ENCODE assay signal across 12 mouse cellular contexts in the genomic region with DNA sequence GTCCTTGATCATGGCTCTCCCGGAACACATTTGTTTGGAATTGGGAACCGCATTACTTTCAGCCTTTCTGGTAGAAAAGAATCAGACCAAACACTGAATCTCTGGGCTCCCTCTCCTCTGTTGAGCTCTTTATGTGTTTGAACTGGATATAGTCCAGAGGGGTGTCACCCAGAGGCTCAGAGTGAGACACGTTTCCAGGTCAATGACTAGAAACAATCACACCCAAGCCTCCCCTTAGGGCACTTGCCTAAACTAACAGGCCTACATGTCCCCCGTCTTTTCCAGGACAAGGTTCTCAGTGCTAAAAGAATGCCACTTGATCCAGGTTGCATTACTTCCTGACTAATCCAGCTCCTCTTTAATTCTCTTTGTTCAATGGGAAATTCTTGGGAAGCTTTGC. TPM values are rescaled to one million over a fixed set of nuclear protein-coding genes. Genes with fewer than 3 reads are reported as not detected.
DNase-seq lines count a peak whose midpoint lies in the region; ATAC-seq and TF ChIP-seq lines count a peak whose summit lies in the region.
"Had no signal": no experiment of that assay in that cellular context is flagged by ENCODE, and none has a peak within 500 bp of the region (broad histone marks: within the 10 kb centered on the region; RNA-seq: fewer than 3 reads in every experiment).

No protein-coding gene starts in this region.

- H3K9ac ChIP-seq in neural tube, embryonic 13.5 days, result no peak overlapping the region
- H3K9ac ChIP-seq in stomach, postnatal 0 days (ENCODE audit: low read length), result no peak overlapping the region

- no peak for TF ChIP-seq CTCF in stomach, postnatal 0 days (IDR thresholded peaks at IDR 0.05; ENCODE audit: low read depth)

- H3K27me3 ChIP-seq in neural tube, embryonic 13.5 days, result no peaks in the 10 kb centered on the region
- H3K27me3 ChIP-seq in stomach, postnatal 0 days (ENCODE audit: control insufficient read depth, insufficient read depth, low read length), result no peaks in the 10 kb centered on the region

- H3K9me3 ChIP-seq in neural tube, embryonic 13.5 days, result no peaks in the 10 kb centered on the region
- H3K9me3 ChIP-seq in stomach, postnatal 0 days (ENCODE audit: control insufficient read depth, low read length), result no peaks in the 10 kb centered on the region
- H3K9me3 ChIP-seq: limb, embryonic 10.5 days had no signal

- no peaks in the 10 kb centered on the region for H3K4me1 ChIP-seq in neural tube, embryonic 13.5 days (replicated peaks)
- no peaks in the 10 kb centered on the region for H3K4me1 ChIP-seq in stomach, postnatal 0 days (replicated peaks; ENCODE audit: control insufficient read depth, insufficient read depth)
- H3K4me1 ChIP-seq: limb, embryonic 10.5 days had no signal

- no peak overlapping the region for H3K27ac ChIP-seq in neural tube, embryonic 13.5 days (replicated peaks)
- no peak overlapping the region for H3K27ac ChIP-seq in stomach, postnatal 0 days (replicated peaks)
- H3K27ac ChIP-seq: limb, embryonic 10.5 days had no signal

- peak; percentile 40; the same call in 1 of the 2 replicates for ATAC-seq in neural tube, embryonic 13.5 days (ENCODE audit: low read depth)
- ATAC-seq in stomach, postnatal 0 days (ENCODE audit: low FRiP score, low TSS enrichment), result no peak

- peak; percentile 7 to 8 for DNase-seq in frontal cortex, adult 2 months (ENCODE audit: extremely low spot score in 1 of 2, low spot score in 1 of 2)
- no peak for DNase-seq in frontal cortex, postnatal 14 days (ENCODE audit: low spot score in 2 of 2)
- DNase-seq in neural tube, embryonic 10.5 days (ENCODE audit: extremely low spot score, low spot score), result no peak
- peak; percentile 41 to 79 for DNase-seq in lung, adult 18-20 months
- no peak for DNase-seq in embryo, embryonic 11 days
- DNase-seq in heart, adult 9 months (ENCODE audit: low spot score in 2 of 2), result no peak
- DNase-seq in stomach, postnatal 0 days (ENCODE audit: low spot score), result no peak
- DNase-seq: gastrocnemius, postnatal 36 days; right cerebral cortex, postnatal 4 days had no signal

- H3K4me3 ChIP-seq in neural tube, embryonic 13.5 days, result no peak overlapping the region
- H3K4me3 ChIP-seq in stomach, postnatal 0 days (ENCODE audit: low read depth, low read length), result no peak overlapping the region
- H3K4me3 ChIP-seq: limb, embryonic 10.5 days had no signal

- TF ChIP-seq EP300 in stomach, postnatal 0 days (optimal IDR thresholded peaks at IDR 0.05), result no peak

- no peak overlapping the region for H3K4me2 ChIP-seq in neural tube, embryonic 13.5 days
- H3K4me2 ChIP-seq in stomach, postnatal 0 days (replicated peaks; ENCODE audit: low read depth), result no peak overlapping the region
- H3K4me2 ChIP-seq: midbrain, embryonic 11.5 days had no signal

- no peaks in the 10 kb centered on the region for H3K36me3 ChIP-seq in neural tube, embryonic 13.5 days
- no peaks in the 10 kb centered on the region for H3K36me3 ChIP-seq in stomach, postnatal 0 days (ENCODE audit: control insufficient read depth, insufficient read depth, low read length)
- H3K36me3 ChIP-seq: limb, embryonic 10.5 days had no signal

- WGBS in neural tube, embryonic 13.5 days, result 64% methylated on average over 4 of the region's 4 CpGs
- 64% methylated on average over 4 of the region's 4 CpGs for WGBS in stomach, postnatal 0 days

RNA-seq across cellular contexts. Expression of a gene that starts 13.9 kb away (rescaled TPM):
- 38.5 and 53.1 TPM in 2 replicates for polyA plus RNA-seq in frontal cortex, adult 2 months (2012; rRNA removed)
- 13.4 and 13.6 TPM in 2 replicates for polyA plus RNA-seq in neural tube, embryonic 13.5 days (2015; fragmentation: Nextera tagmentation; extraction: Ambion mirVana)
- 1.6 and 2.4 TPM in 2 replicates for polyA plus RNA-seq in stomach, postnatal 0 days (2015; fragmentation: Nextera tagmentation; extraction: Ambion mirVana)

RNA-seq across cellular contexts. Expression of a gene that starts 57.4 kb away (rescaled TPM):
- 28.9 and 39.5 TPM in 2 replicates for polyA plus RNA-seq in frontal cortex, adult 2 months (2012; rRNA removed)
- 59.3 and 67.2 TPM in 2 replicates for polyA plus RNA-seq in neural tube, embryonic 13.5 days (2015; fragmentation: Nextera tagmentation; extraction: Ambion mirVana)
- polyA plus RNA-seq in stomach, postnatal 0 days (2015; fragmentation: Nextera tagmentation; extraction: Ambion mirVana), result 10.0 and 11.5 TPM in 2 replicates

Comparison
In these comparisons a context has a peak if more than half of its experiments do, and no peak if none do; other contexts are left out.
1. DNase-seq: peak in frontal cortex, adult 2 months (2 of 2) and lung, adult 18-20 months (2 of 2); none in frontal cortex, postnatal 14 days (0 of 2), neural tube, embryonic 10.5 days (single experiment), embryo, embryonic 11 days (single experiment), heart, adult 9 months (0 of 2) and stomach, postnatal 0 days (single experiment).